Mouse (Mus musculus) limb, embryonic 15.5 days (tissue): ENCODE results near the gene Hist2h2bb. TPM values are rescaled to one million over a fixed set of nuclear protein-coding genes. Genes with fewer than 3 reads are reported as not detected.
A peak's percentile ranks its signal among the peaks of the same experiment; 100 is the strongest.

ENCODE experiments used
- ATAC-seq: fragments of 200-750 bp; cut with Nextera tagmentation; 2 replicates; pipeline ENCODE4 v1.8.0; 2017; ENCODE audit warnings: low read depth, moderate TSS enrichment; ENCODE audit not compliant: insufficient number of reproducible peaks, low FRiP score, low TSS enrichment
- H3K27ac ChIP-seq: fragments of 300-500 bp; sonication (generic); 2 replicates; pipeline ENCODE4 v1.5.1; 2015; ENCODE audit warnings: moderate library complexity, mild to moderate bottlenecking, inconsistent platforms
- H3K27me3 ChIP-seq: fragments of 300-500 bp; sonication (generic); 2 replicates; pipeline ENCODE4 v1.6.1; 2015; ENCODE audit warnings: inconsistent platforms
- H3K36me3 ChIP-seq: fragments of 300-500 bp; sonication (generic); 2 replicates; pipeline ENCODE4 v1.6.1; 2015; ENCODE audit warnings: inconsistent platforms
- H3K4me1 ChIP-seq: fragments of 300-500 bp; sonication (generic); 2 replicates; pipeline ENCODE4 v1.6.1; 2015; ENCODE audit warnings: inconsistent platforms
- H3K4me2 ChIP-seq: fragments of 300-500 bp; sonication (generic); 2 replicates; pipeline ENCODE4 v1.6.1; 2015; ENCODE audit warnings: mild to moderate bottlenecking, inconsistent platforms
- H3K4me3 ChIP-seq: fragments of 300-500 bp; sonication (generic); 2 replicates; pipeline ENCODE4 v1.5.1; 2015; ENCODE audit warnings: mild to moderate bottlenecking, inconsistent platforms
- H3K9ac ChIP-seq: fragments of 300-500 bp; sonication (generic); 2 replicates; pipeline ENCODE4 v1.6.1; 2015; ENCODE audit warnings: inconsistent platforms
- H3K9me3 ChIP-seq: fragments of 300-500 bp; sonication (generic); 2 replicates; pipeline ENCODE4 v1.6.1; 2016; ENCODE audit warnings: inconsistent platforms
- WGBS: fragments of 180-500 bp; shearing (Covaris S2); methylation state at CpG from one replicate; pipeline ENCODE4 v1.1.7; 2015; 5-methylcytosine and 5-hydroxymethylcytosine counted together
- microRNA-seq: library from miRNA; unstranded; fragments of <30 nt; microRNA quantifications from one replicate; pipeline ENCODE4, GENCODE M21; 2016
- polyA plus RNA-seq: library from polyadenylated mRNA; unstranded; fragments of >200 nt; fragmentation: Nextera tagmentation; extraction: Ambion mirVana; gene quantifications from 2 replicates; pipeline ENCODE4 v1.2.1, GENCODE M21; 2015

Gene Hist2h2bb
- polyA plus RNA-seq, 1 experiment from 2014 or later: 10.7 TPM

- Histone ChIP-seq H3K4me1 (no peaks in the 10 kb centered on the region), H3K27me3 (no peaks in the 10 kb centered on the region), H3K9me3 (no peaks in the 10 kb centered on the region), H3K4me3 (no peak within 1 kb of the TSS), H3K27ac (no peak within 1 kb of the TSS), H3K36me3 (no peaks in the 10 kb centered on the region), H3K4me2 (no peak within 1 kb of the TSS), H3K9ac (no peak within 1 kb of the TSS)
- no peak for ATAC-seq
- WGBS: 78% methylated on average over 4 of the region's 4 CpGs
These were observed 24.2 kb downstream of the Hist2h2bb start, which contains the start of gene Fcgr1 for GRCm38 (mm10) chr3:96293787-96294186. Gene Fcgr1 (minus strand): TSS chr3:96293969.

- H3K27me3 ChIP-seq: no peaks in the 10 kb centered on the region
- H3K36me3 ChIP-seq: no peaks in the 10 kb centered on the region
- H3K27ac ChIP-seq: no peak overlapping the region
These were observed 28.8 kb downstream of the Hist2h2bb start for GRCm38 (mm10) chr3:96298360-96298759.

DNA sequence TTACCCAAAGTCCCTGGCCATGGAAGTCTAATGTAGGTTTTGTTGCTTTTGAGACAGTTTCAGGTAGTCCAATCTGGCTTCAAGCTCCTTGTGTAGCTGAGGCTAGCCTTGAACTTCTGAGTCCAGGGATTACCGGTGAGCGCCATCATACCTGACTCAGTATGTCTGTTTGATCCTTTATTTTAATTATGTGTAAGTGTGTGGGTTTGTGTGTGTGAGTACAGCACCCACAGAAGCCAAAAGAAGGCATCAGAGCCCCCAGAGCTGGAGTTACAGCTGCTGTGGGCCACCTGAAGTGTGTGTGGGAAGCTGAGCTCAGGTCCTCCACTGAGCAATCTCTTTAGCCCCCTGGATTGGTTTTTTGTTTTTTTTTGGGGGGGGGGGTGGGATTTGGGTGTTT is 30.0 kb downstream of the Hist2h2bb start:
- Histone ChIP-seq H3K4me1 (no peaks in the 10 kb centered on the region), H3K9me3 (no peaks in the 10 kb centered on the region), H3K36me3 (no peaks in the 10 kb centered on the region), H3K4me2 (no peak overlapping the region), H3K9ac (no peak overlapping the region), H3K4me3 (no peak overlapping the region), H3K27ac (no peak overlapping the region), H3K27me3 (no peaks in the 10 kb centered on the region)
- no peak for ATAC-seq
- 98% methylated on average over 2 of the region's 2 CpGs for WGBS

More at GRCm38 (mm10) chr3:96298360-96298759, 28.8 kb downstream of the Hist2h2bb start:
- Histone ChIP-seq H3K9me3 (no peaks in the 10 kb centered on the region), H3K4me3 (no peak overlapping the region), H3K4me2 (no peak overlapping the region), H3K4me1 (no peaks in the 10 kb centered on the region), H3K9ac (no peak overlapping the region)
- 87% methylated on average over 4 of the region's 4 CpGs for WGBS
- ATAC-seq: no peak

GRCm38 (mm10) chr3:96300706-96301529 is 31.4 kb downstream of the Hist2h2bb start:
- WGBS: 64% methylated on average over 26 of the region's 26 CpGs
- Histone ChIP-seq H3K4me3 (peak overlapping the region; percentile 25), H3K9ac (no peak overlapping the region), H3K27ac (no peak overlapping the region), H3K9me3 (no peaks in the 10 kb centered on the region), H3K27me3 (no peaks in the 10 kb centered on the region), H3K4me2 (peak overlapping the region; percentile 19), H3K36me3 (no peaks in the 10 kb centered on the region), H3K4me1 (no peaks in the 10 kb centered on the region)
- no peak for ATAC-seq

DNA sequence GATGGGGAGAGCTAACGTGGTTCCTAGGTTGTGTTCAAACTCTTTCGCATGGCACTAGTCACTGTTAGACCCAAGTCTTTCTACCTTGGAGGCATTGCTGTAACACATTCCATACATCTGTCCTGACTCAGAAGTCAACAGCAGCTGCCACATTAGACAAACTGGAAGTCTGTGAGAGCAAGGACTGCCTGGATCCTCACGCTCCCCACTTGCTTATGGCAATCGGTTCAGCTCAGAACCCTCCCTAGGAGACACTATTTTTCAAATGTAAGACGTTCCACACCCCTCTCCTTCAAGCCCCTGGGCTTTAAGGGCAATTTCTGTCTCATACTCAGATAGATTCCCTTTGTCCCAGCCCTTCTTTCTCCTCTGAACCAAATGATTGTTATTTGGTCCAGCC is 32.5 kb downstream of the Hist2h2bb start:
- ATAC-seq: no peak
- Histone ChIP-seq H3K4me2 (no peak overlapping the region), H3K27ac (no peak overlapping the region), H3K27me3 (0 out of 2 replicates have a peak, but pooled peaks cover 3% of the 10 kb centered on the region), H3K36me3 (no peaks in the 10 kb centered on the region), H3K4me1 (no peaks in the 10 kb centered on the region), H3K9me3 (no peaks in the 10 kb centered on the region), H3K4me3 (no peak overlapping the region), H3K9ac (no peak overlapping the region)
- WGBS: 74% methylated on average over 5 of the region's 5 CpGs

GRCm38 (mm10) chr3:96306506-96306905 is 37.0 kb downstream of the Hist2h2bb start:
- no peak overlapping the region for H3K4me3 ChIP-seq
- H3K9ac ChIP-seq: no peak overlapping the region
- WGBS: 53% methylated on average over 9 of the region's 9 CpGs
- 0 out of 2 replicates have a peak, but pooled peaks cover 3% of the 10 kb centered on the region for H3K27me3 ChIP-seq
- H3K27ac ChIP-seq: no peak overlapping the region
- H3K36me3 ChIP-seq: no peaks in the 10 kb centered on the region
- ATAC-seq: no peak
- no peaks in the 10 kb centered on the region for H3K9me3 ChIP-seq
- no peaks in the 10 kb centered on the region for H3K4me1 ChIP-seq
- no peak overlapping the region for H3K4me2 ChIP-seq

GRCm38 (mm10) chr3:96309441-96309840 is 39.9 kb downstream of the Hist2h2bb start:
- Histone ChIP-seq H3K27me3 (0 out of 2 replicates have a peak, but pooled peaks cover 3% of the 10 kb centered on the region), H3K27ac (no peak overlapping the region), H3K4me2 (no peak overlapping the region), H3K4me1 (no peaks in the 10 kb centered on the region), H3K36me3 (no peaks in the 10 kb centered on the region), H3K9me3 (no peaks in the 10 kb centered on the region), H3K4me3 (no peak overlapping the region), H3K9ac (no peak overlapping the region)
- ATAC-seq: no peak
- 47% methylated on average over 3 of the region's 3 CpGs for WGBS

- H3K9ac ChIP-seq: no peak overlapping the region
- no peak overlapping the region for H3K4me2 ChIP-seq
- 64% methylated on average over 8 of the region's 8 CpGs for WGBS
- no peaks in the 10 kb centered on the region for H3K4me1 ChIP-seq
- no peaks in the 10 kb centered on the region for H3K9me3 ChIP-seq
- H3K27ac ChIP-seq: no peak overlapping the region
- no peak overlapping the region for H3K4me3 ChIP-seq
- ATAC-seq: no peak
- no peaks in the 10 kb centered on the region for H3K27me3 ChIP-seq
- no peaks in the 10 kb centered on the region for H3K36me3 ChIP-seq
These were observed 43.0 kb downstream of the Hist2h2bb start for GRCm38 (mm10) chr3:96312341-96313098.

Small RNA genes within 50 kb of the gene (microRNA-seq; reads per million reads assigned to microRNA genes)
- gene Gm44492 (not detected), gene Gm47311 (not detected), gene Gm47313 (not detected)

Other genes starting within 250 kb of the Hist2h2bb start
- gene Vps45, start 211.3 kb upstream of the Hist2h2bb start, polyA plus RNA-seq: 35.8 and 37.0 TPM in 2 replicates
- gene Otud7b, start 165.2 kb upstream of the Hist2h2bb start, polyA plus RNA-seq: 21.0 and 24.7 TPM in 2 replicates
- 33.5 and 33.6 TPM in 2 replicates for gene Mtmr11, start 107.7 kb upstream of the Hist2h2bb start, polyA plus RNA-seq
- gene Sf3b4, start 97.4 kb upstream of the Hist2h2bb start, polyA plus RNA-seq: 148 TPM in 2 replicates
- 2.7 and 3.0 TPM in 2 replicates for gene Sv2a, start 88.6 kb upstream of the Hist2h2bb start, polyA plus RNA-seq
- 45.2 and 46.0 TPM in 2 replicates for gene Bola1, start 50.0 kb upstream of the Hist2h2bb start, polyA plus RNA-seq
- gene Hist2h2ab, start 49.9 kb upstream of the Hist2h2bb start, polyA plus RNA-seq: not detected in 2 replicates
- gene Hist2h2ac, start 48.9 kb upstream of the Hist2h2bb start, polyA plus RNA-seq: 5.9 and 8.7 TPM in 2 replicates
- 5.3 and 5.4 TPM in 2 replicates for gene Hist2h2be, start 48.6 kb upstream of the Hist2h2bb start, polyA plus RNA-seq
- gene Hist2h3c2, start 30.6 kb upstream of the Hist2h2bb start, polyA plus RNA-seq: 3.5 and 4.1 TPM in 2 replicates
- 27.0 and 35.1 TPM in 2 replicates for gene Hist2h2aa2, start 29.5 kb upstream of the Hist2h2bb start, polyA plus RNA-seq
- gene Hist2h2aa1, start 24.3 kb upstream of the Hist2h2bb start, polyA plus RNA-seq: 21.8 and 24.8 TPM in 2 replicates
- gene Hist2h3c1, start 23.1 kb upstream of the Hist2h2bb start, polyA plus RNA-seq: 0.13 and 0.60 TPM in 2 replicates
- 3.9 and 11.4 TPM in 2 replicates for gene Hist2h4, start 6.4 kb upstream of the Hist2h2bb start, polyA plus RNA-seq
- gene Hist2h3b, start 1.1 kb upstream of the Hist2h2bb start, polyA plus RNA-seq: 37.0 and 53.8 TPM in 2 replicates
- 2.6 and 3.5 TPM in 2 replicates for gene Fcgr1, start 24.2 kb downstream of the Hist2h2bb start, polyA plus RNA-seq
- gene BC107364, start 182.6 kb downstream of the Hist2h2bb start, polyA plus RNA-seq: 0.22 and 0.55 TPM in 2 replicates